Mouse (Mus musculus): ENCODE results near the gene Tfap4. TPM values are rescaled to one million over a fixed set of nuclear protein-coding genes. Genes with fewer than 3 reads are reported as not detected.

Gene Tfap4
- 7.1 and 8.0 TPM in 2 replicates for polyA plus RNA-seq (2012; ENCODE audit: insufficient read depth, insufficient read length, missing spikeins)

- H3K4me1 ChIP-seq (ENCODE audit: control insufficient read depth, insufficient read depth, low read length), result peaks cover 13% of the 10 kb centered on the region
- peak within 1 kb of the TSS; percentile 85 for H3K4me3 ChIP-seq (ENCODE audit: insufficient read depth, low read length)
- TF ChIP-seq CTCF (IDR thresholded peaks at IDR 0.05; ENCODE audit: low read depth, low read length), result no peak; the same call in 1 of the 2 replicates
- TF ChIP-seq POLR2A (IDR thresholded peaks at IDR 0.05; ENCODE audit: borderline replicate concordance, low read depth, low read length), result no peak
- peak within 1 kb of the TSS; percentile 87 for H3K27ac ChIP-seq (ENCODE audit: insufficient read depth, low read depth, low read length)
Measured at GRCm38 (mm10) chr16:4559715-4560144, at the start of gene Tfap4. Gene Tfap4, minus strand, starts transcription at chr16:4559854.

- H3K27ac ChIP-seq (ENCODE audit: insufficient read depth, low read depth, low read length), result no peak overlapping the region
Measured at GRCm38 (mm10) chr16:4608532-4609059, 48.9 kb upstream of the Tfap4 start.

GRCm38 (mm10) chr16:4607818-4608531, 48.3 kb upstream of the Tfap4 start:
- no peak overlapping the region for H3K4me3 ChIP-seq (ENCODE audit: insufficient read depth, low read length)
- peaks cover 14% of the 10 kb centered on the region for H3K4me1 ChIP-seq (ENCODE audit: control insufficient read depth, insufficient read depth, low read length)
- TF ChIP-seq CTCF (IDR thresholded peaks at IDR 0.05; ENCODE audit: low read depth, low read length), result peak; percentile 80
- TF ChIP-seq POLR2A (IDR thresholded peaks at IDR 0.05; ENCODE audit: borderline replicate concordance, low read depth, low read length), result no peak
- H3K27ac ChIP-seq (ENCODE audit: insufficient read depth, low read depth, low read length), result no peak overlapping the region

More at GRCm38 (mm10) chr16:4608532-4609059, 48.9 kb upstream of the Tfap4 start:
- Histone ChIP-seq H3K4me3 (ENCODE audit: insufficient read depth, low read length) (no peak overlapping the region), H3K4me1 (ENCODE audit: control insufficient read depth, insufficient read depth, low read length) (peaks cover 14% of the 10 kb centered on the region)
- TF ChIP-seq POLR2A (IDR thresholded peaks at IDR 0.05; ENCODE audit: borderline replicate concordance, low read depth, low read length) (no peak), CTCF (IDR thresholded peaks at IDR 0.05; ENCODE audit: low read depth, low read length) (no peak)

GRCm38 (mm10) chr16:4606431-4607084, 46.9 kb upstream of the Tfap4 start:
- no peak overlapping the region for H3K27ac ChIP-seq (ENCODE audit: insufficient read depth, low read depth, low read length)
- peaks cover 14% of the 10 kb centered on the region for H3K4me1 ChIP-seq (ENCODE audit: control insufficient read depth, insufficient read depth, low read length)
- H3K4me3 ChIP-seq (ENCODE audit: insufficient read depth, low read length), result no peak overlapping the region
- TF ChIP-seq CTCF (IDR thresholded peaks at IDR 0.05; ENCODE audit: low read depth, low read length) (peak; percentile 46), POLR2A (IDR thresholded peaks at IDR 0.05; ENCODE audit: borderline replicate concordance, low read depth, low read length) (no peak)

GRCm38 (mm10) chr16:4605514-4606131, 46.0 kb upstream of the Tfap4 start:
- no peak overlapping the region for H3K27ac ChIP-seq (ENCODE audit: insufficient read depth, low read depth, low read length)
- H3K4me3 ChIP-seq (ENCODE audit: insufficient read depth, low read length), result no peak overlapping the region
- TF ChIP-seq CTCF (IDR thresholded peaks at IDR 0.05; ENCODE audit: low read depth, low read length), result no peak
- TF ChIP-seq POLR2A (IDR thresholded peaks at IDR 0.05; ENCODE audit: borderline replicate concordance, low read depth, low read length), result no peak
- peaks cover 14% of the 10 kb centered on the region for H3K4me1 ChIP-seq (ENCODE audit: control insufficient read depth, insufficient read depth, low read length)

GRCm38 (mm10) chr16:4604293-4604837, 44.7 kb upstream of the Tfap4 start:
- Histone ChIP-seq H3K27ac (ENCODE audit: insufficient read depth, low read depth, low read length) (no peak overlapping the region), H3K4me1 (ENCODE audit: control insufficient read depth, insufficient read depth, low read length) (peaks cover 14% of the 10 kb centered on the region), H3K4me3 (ENCODE audit: insufficient read depth, low read length) (no peak overlapping the region)
- TF ChIP-seq POLR2A (IDR thresholded peaks at IDR 0.05; ENCODE audit: borderline replicate concordance, low read depth, low read length) (no peak), CTCF (IDR thresholded peaks at IDR 0.05; ENCODE audit: low read depth, low read length) (no peak)

- Histone ChIP-seq H3K27ac (ENCODE audit: insufficient read depth, low read depth, low read length) (no peak overlapping the region), H3K4me3 (ENCODE audit: insufficient read depth, low read length) (no peak overlapping the region), H3K4me1 (ENCODE audit: control insufficient read depth, insufficient read depth, low read length) (peaks cover 14% of the 10 kb centered on the region)
- TF ChIP-seq CTCF (IDR thresholded peaks at IDR 0.05; ENCODE audit: low read depth, low read length) (no peak), POLR2A (IDR thresholded peaks at IDR 0.05; ENCODE audit: borderline replicate concordance, low read depth, low read length) (no peak)
Measured at GRCm38 (mm10) chr16:4603453-4603837, 43.8 kb upstream of the Tfap4 start.

- TF ChIP-seq CTCF (IDR thresholded peaks at IDR 0.05; ENCODE audit: low read depth, low read length) (no peak), POLR2A (IDR thresholded peaks at IDR 0.05; ENCODE audit: borderline replicate concordance, low read depth, low read length) (no peak)
- no peak overlapping the region for H3K27ac ChIP-seq (ENCODE audit: insufficient read depth, low read depth, low read length)
- no peak overlapping the region for H3K4me3 ChIP-seq (ENCODE audit: insufficient read depth, low read length)
- peaks cover 14% of the 10 kb centered on the region for H3K4me1 ChIP-seq (ENCODE audit: control insufficient read depth, insufficient read depth, low read length)
Measured at GRCm38 (mm10) chr16:4602766-4603452, 43.3 kb upstream of the Tfap4 start.

- TF ChIP-seq CTCF (IDR thresholded peaks at IDR 0.05; ENCODE audit: low read depth, low read length) (no peak), POLR2A (IDR thresholded peaks at IDR 0.05; ENCODE audit: borderline replicate concordance, low read depth, low read length) (no peak)
- H3K4me1 ChIP-seq (ENCODE audit: control insufficient read depth, insufficient read depth, low read length), result peaks cover 14% of the 10 kb centered on the region
- no peak overlapping the region for H3K27ac ChIP-seq (ENCODE audit: insufficient read depth, low read depth, low read length)
- no peak overlapping the region for H3K4me3 ChIP-seq (ENCODE audit: insufficient read depth, low read length)
Measured at GRCm38 (mm10) chr16:4602189-4602588, 42.5 kb upstream of the Tfap4 start.
